8 mouse cellular contexts compared by ENCODE assay signal in genomic region chr4:127076875-127077548, GRCm38 (mm10). TPM values are rescaled to one million over a fixed set of nuclear protein-coding genes. Genes with fewer than 3 reads are reported as not detected.
DNase-seq lines count a peak whose midpoint lies in the region; ATAC-seq and TF ChIP-seq lines count a peak whose summit lies in the region.

Gene Zmym6, plus strand, starts transcription at chr4:127077383.

- peaks cover 6% of the 10 kb centered on the region for H3K4me1 ChIP-seq in hindbrain, postnatal 0 days (ENCODE audit: insufficient read depth, low read length)

- H3K4me3 ChIP-seq in hindbrain, postnatal 0 days (ENCODE audit: low read length), result peak within 1 kb of the TSS; percentile 64

- H3K4me2 ChIP-seq in hindbrain, postnatal 0 days (ENCODE audit: low read depth, low read length), result peak within 1 kb of the TSS; percentile 77

- H3K27ac ChIP-seq in hindbrain, postnatal 0 days, result peak within 1 kb of the TSS; percentile 93

- WGBS in hindbrain, postnatal 0 days, result under 1% methylated on average over 46 of the region's 46 CpGs

- TF ChIP-seq CTCF in hindbrain, postnatal 0 days (IDR thresholded peaks at IDR 0.05; ENCODE audit: low read depth), result peak; percentile 21; the same call in 1 of the 2 replicates

- no peaks in the 10 kb centered on the region for H3K36me3 ChIP-seq in hindbrain, postnatal 0 days (ENCODE audit: insufficient read depth, low read length)

- peak; percentile 98 for ATAC-seq in hindbrain, postnatal 0 days

- no peaks in the 10 kb centered on the region for H3K27me3 ChIP-seq in hindbrain, postnatal 0 days (ENCODE audit: insufficient read depth, low read length)

- DNase-seq in adrenal gland, adult (ENCODE audit: inconsistent age in 2 of 2, low spot score in 1 of 2), result peak; percentile 96 to 99
- DNase-seq in embryo, embryonic 10 days (ENCODE audit: low spot score), result peak; percentile 99
- DNase-seq in gastrocnemius, adult 8-10 months (ENCODE audit: low spot score in 2 of 2), result peak; percentile 85 to 91
- peak; percentile 99 for DNase-seq in hindbrain, postnatal 0 days (ENCODE audit: low spot score)
- peak; percentile 94 to 95 for DNase-seq in left cerebral cortex, adult 18-20 months (ENCODE audit: low spot score in 2 of 2)
- peak; percentile 96 to 97 for DNase-seq in lung, postnatal 4 days
- DNase-seq in retina, postnatal 7 days (ENCODE audit: low read depth, low spot score), result peak; percentile 93
- DNase-seq in urinary bladder, adult 18-20 months (ENCODE audit: low spot score in 2 of 2), result peak; percentile 92 to 93

- H3K9ac ChIP-seq in hindbrain, postnatal 0 days (replicated peaks; ENCODE audit: low read length), result peak within 1 kb of the TSS; percentile 63

- H3K9me3 ChIP-seq in hindbrain, postnatal 0 days (ENCODE audit: low read length), result no peaks in the 10 kb centered on the region

RNA-seq across cellular contexts. Expression of gene Zmym6, which starts in this region (rescaled TPM):
- total RNA-seq in gastrocnemius, adult 8-10 months (2022), result 1 to 10 TPM; 4.4 to 5.0 (median 4.7) TPM
- total RNA-seq in hindbrain, postnatal 0 days (2014; rRNA removed), result 20.6 and 24.5 TPM in 2 replicates
- 18.3 and 19.9 TPM in 2 replicates for polyA plus RNA-seq in hindbrain, postnatal 0 days (2015; fragmentation: Nextera tagmentation; extraction: Ambion mirVana)
- 10 to 100 TPM; 33.5 to 37.6 TPM for total RNA-seq in left cerebral cortex, adult 18-20 months (2021)

Comparison
In these comparisons a context has a peak if more than half of its experiments do, and no peak if none do; other contexts are left out.
1. Peak in every context shown above with its lines: DNase-seq, ATAC-seq, H3K4me3 ChIP-seq and H3K27ac ChIP-seq.